Mouse (Mus musculus): ENCODE measurements around the gene Il22ra2. TPM values are rescaled to one million over a fixed set of nuclear protein-coding genes. Genes with fewer than 3 reads are reported as not detected.

Il22ra2 gene
- polyA plus RNA-seq, 1 experiment from 2014 or later: 0.05 TPM

GRCm38 (mm10) chr10:19657426-19657825 lies 35.6 kb downstream of the Il22ra2 start:
- no peak for ATAC-seq (ENCODE audit: low read depth)
- H3K9me3 ChIP-seq (replicated peaks): no peaks in the 10 kb centered on the region
- 71% methylated on average over 9 of the region's 9 CpGs for WGBS (ENCODE audit: insufficient replicate concordance)

GRCm38 (mm10) chr10:19659953-19660352 lies 38.2 kb downstream of the Il22ra2 start:
- no peak for ATAC-seq (ENCODE audit: low read depth)
- Histone ChIP-seq H3K27ac (no peak overlapping the region), H3K9ac (no peak overlapping the region), H3K9me3 (replicated peaks) (no peaks in the 10 kb centered on the region), H3K27me3 (no peaks in the 10 kb centered on the region), H3K4me3 (replicated peaks) (no peak overlapping the region), H3K4me1 (replicated peaks) (no peaks in the 10 kb centered on the region), H3K4me2 (no peak overlapping the region), H3K36me3 (no peaks in the 10 kb centered on the region)
- DNase-seq: no peak
- 39% methylated on average over 5 of the region's 5 CpGs for WGBS (ENCODE audit: insufficient replicate concordance)

More at GRCm38 (mm10) chr10:19657426-19657825, 35.6 kb downstream of the Il22ra2 start:
- no peak for DNase-seq
- no peak overlapping the region for H3K4me3 ChIP-seq (replicated peaks)
- no peak overlapping the region for H3K4me2 ChIP-seq
- H3K36me3 ChIP-seq: no peaks in the 10 kb centered on the region
- H3K27me3 ChIP-seq: no peaks in the 10 kb centered on the region
- H3K4me1 ChIP-seq (replicated peaks): no peaks in the 10 kb centered on the region
- no peak overlapping the region for H3K9ac ChIP-seq
- no peak overlapping the region for H3K27ac ChIP-seq

- Histone ChIP-seq H3K9me3 (replicated peaks) (no peaks in the 10 kb centered on the region), H3K4me3 (replicated peaks) (no peak overlapping the region), H3K36me3 (no peaks in the 10 kb centered on the region), H3K4me1 (replicated peaks) (no peaks in the 10 kb centered on the region), H3K27me3 (no peaks in the 10 kb centered on the region), H3K9ac (no peak overlapping the region), H3K27ac (no peak overlapping the region), H3K4me2 (no peak overlapping the region)
- ATAC-seq (ENCODE audit: low read depth) (no peak), DNase-seq (no peak)
- 64% methylated on average over 5 of the region's 5 CpGs for WGBS (ENCODE audit: insufficient replicate concordance)
Measured at GRCm38 (mm10) chr10:19668973-19669372, 47.2 kb downstream of the Il22ra2 start.

- Histone ChIP-seq H3K4me1 (replicated peaks) (no peaks in the 10 kb centered on the region), H3K27ac (no peak overlapping the region), H3K4me2 (no peak overlapping the region), H3K4me3 (replicated peaks) (no peak overlapping the region), H3K9me3 (replicated peaks) (no peaks in the 10 kb centered on the region), H3K36me3 (no peaks in the 10 kb centered on the region), H3K27me3 (no peaks in the 10 kb centered on the region), H3K9ac (no peak overlapping the region)
- DNase-seq: no peak
- no peak for ATAC-seq (ENCODE audit: low read depth)
Measured at GRCm38 (mm10) chr10:19672015-19672414, 50.2 kb downstream of the Il22ra2 start.

GRCm38 (mm10) chr10:19673146-19673545 lies 51.3 kb downstream of the Il22ra2 start:
- no peak for ATAC-seq (ENCODE audit: low read depth)
- no peaks in the 10 kb centered on the region for H3K9me3 ChIP-seq (replicated peaks)
- no peak overlapping the region for H3K4me3 ChIP-seq (replicated peaks)
- DNase-seq: no peak
- H3K9ac ChIP-seq: no peak overlapping the region
- H3K27me3 ChIP-seq: no peaks in the 10 kb centered on the region
- no peak overlapping the region for H3K4me2 ChIP-seq
- no peak overlapping the region for H3K27ac ChIP-seq
- 54% methylated on average over 1 of the region's 1 CpGs for WGBS (ENCODE audit: insufficient replicate concordance)
- H3K36me3 ChIP-seq: no peaks in the 10 kb centered on the region
- no peaks in the 10 kb centered on the region for H3K4me1 ChIP-seq (replicated peaks)

Other genes with a start within 250 kb of the Il22ra2 start
- gene Ifngr1, start 30.0 kb upstream of the Il22ra2 start, polyA plus RNA-seq (2015; fragmentation: Nextera tagmentation; extraction: Ambion mirVana): 40.0 and 43.8 TPM in 2 replicates
- gene Il20ra, start 90.6 kb downstream of the Il22ra2 start, polyA plus RNA-seq (2015; fragmentation: Nextera tagmentation; extraction: Ambion mirVana): 0.20 and 0.25 TPM in 2 replicates
- gene Slc35d3, start 229.5 kb downstream of the Il22ra2 start, polyA plus RNA-seq (2015; fragmentation: Nextera tagmentation; extraction: Ambion mirVana): 4.4 and 4.9 TPM in 2 replicates